Mouse (Mus musculus): ENCODE data around the gene Gnpda2.

DNA sequence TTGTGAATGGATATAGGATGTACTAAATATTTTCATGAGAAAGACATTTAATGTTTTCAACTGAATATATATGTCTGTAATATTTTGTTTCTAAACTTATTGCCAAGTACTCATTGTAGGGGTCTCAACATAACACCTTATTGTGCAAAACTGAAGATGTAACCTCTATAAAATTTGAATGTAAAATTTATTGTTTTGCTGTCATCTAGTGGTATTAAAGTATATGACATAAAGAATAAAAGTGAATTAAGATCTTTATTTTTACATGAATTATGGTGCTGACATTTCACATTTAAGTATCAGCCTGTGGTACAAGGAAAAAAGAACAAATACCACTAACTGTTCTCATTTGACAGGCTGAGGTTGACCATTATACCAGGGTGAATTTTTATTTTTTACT, 68.2 kb downstream of the Gnpda2 start:
- no peak for TF ChIP-seq POLR2A (IDR thresholded peaks at IDR 0.05; ENCODE audit: low read depth, low read length)
- no peak for TF ChIP-seq CTCF (IDR thresholded peaks at IDR 0.05; ENCODE audit: borderline replicate concordance, insufficient read depth, low read length)

All from embryonic fibroblast, embryonic 13.5 days (primary cell).